Mouse (Mus musculus): ENCODE measurements around the gene Hist1h1t. TPM values are rescaled to one million over a fixed set of nuclear protein-coding genes. Genes with fewer than 3 reads are reported as not detected.
"Not testable (repeated sequence)": the region's sequence is repeated elsewhere in the genome, so short reads cannot be mapped to it uniquely, and the experiment has no call there.

The Hist1h1t gene
- total RNA-seq (2015): 0.94 TPM in 1 of 2 replicates, not detected in the other
- 2.7 and 5.3 TPM in 2 replicates for total RNA-seq (2017)

DNA sequence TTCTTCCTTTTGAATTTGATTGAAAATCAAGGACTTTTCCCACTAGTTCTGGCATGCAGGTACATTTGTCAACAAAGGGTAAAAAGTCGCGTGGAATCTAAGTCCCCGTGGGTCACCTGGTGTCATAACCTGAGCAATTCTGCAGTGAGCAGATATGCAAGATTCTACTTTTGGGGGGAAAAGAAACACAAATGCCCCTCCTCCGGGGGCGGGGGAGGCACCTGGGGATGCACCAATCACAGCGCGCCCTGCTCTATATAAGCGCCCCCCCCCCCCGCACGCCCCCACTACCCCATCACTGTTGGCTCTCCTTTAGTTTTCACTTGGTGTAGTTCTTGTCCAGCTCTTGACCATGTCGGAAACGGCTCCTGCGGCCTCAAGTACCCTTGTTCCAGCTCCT, at the start of gene Hist1h1t:
TSS of gene Hist1h1t (plus strand) at position 301 of the 400 bp plus-strand sequence.
- no peak for ATAC-seq (ENCODE audit: poor library complexity, severe bottlenecking)

GRCm38 (mm10) chr13:23659636-23660366, 35.8 kb upstream of the Hist1h1t start:
- ATAC-seq (ENCODE audit: poor library complexity, severe bottlenecking): no peak

DNA sequence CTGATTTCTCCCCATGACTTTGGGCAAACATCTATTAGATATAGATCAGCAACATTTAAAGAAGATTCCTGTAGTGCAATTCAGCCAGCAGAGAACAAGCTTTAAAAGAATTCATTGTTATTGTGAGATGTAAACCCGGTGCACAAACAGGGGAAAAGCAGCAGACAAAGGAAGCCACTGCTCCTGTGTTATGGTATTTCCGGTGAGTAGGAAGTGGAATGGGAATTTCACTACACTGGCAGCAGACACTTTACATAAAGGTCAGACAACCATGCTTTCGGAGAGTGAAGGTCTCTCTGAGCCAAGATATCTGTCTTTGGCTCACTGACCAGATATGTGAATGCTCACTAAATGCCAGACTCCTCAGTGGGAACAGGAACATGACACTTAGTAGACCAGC, 33.1 kb upstream of the Hist1h1t start:
- no peak for ATAC-seq (ENCODE audit: poor library complexity, severe bottlenecking)

GRCm38 (mm10) chr13:23681990-23682582, 13.5 kb upstream of the Hist1h1t start:
- ATAC-seq (ENCODE audit: poor library complexity, severe bottlenecking): no peak

DNA sequence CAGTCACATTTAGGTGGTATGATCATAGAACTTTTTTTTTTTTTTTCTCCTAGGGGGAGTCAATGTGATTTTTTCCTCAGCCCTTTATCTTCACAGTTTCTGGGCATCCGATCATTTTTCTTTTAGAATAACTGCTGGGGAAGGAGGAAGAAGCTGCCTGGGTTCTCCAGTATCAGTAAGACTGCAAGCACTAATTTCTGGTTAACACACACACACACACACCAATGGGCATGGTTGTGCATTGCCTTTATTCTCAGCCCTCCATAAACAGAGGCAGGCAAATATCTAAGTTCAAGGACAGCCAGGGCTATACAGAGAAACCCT, 13.0 kb upstream of the Hist1h1t start:
- no peak for ATAC-seq (ENCODE audit: poor library complexity, severe bottlenecking)

GRCm38 (mm10) chr13:23682947-23683754, 12.5 kb upstream of the Hist1h1t start:
- not testable (repeated sequence) for ATAC-seq (ENCODE audit: poor library complexity, severe bottlenecking)

- ATAC-seq (ENCODE audit: poor library complexity, severe bottlenecking): peak; percentile 90
These were observed 11.8 kb upstream of the Hist1h1t start, which contains the start of the genes Hist1h2ac and Hist1h2bc for GRCm38 (mm10) chr13:23683755-23684281. Gene Hist1h2ac, minus strand, starts transcription at chr13:23683948. Gene Hist1h2bc, plus strand, starts transcription at chr13:23684199.

DNA sequence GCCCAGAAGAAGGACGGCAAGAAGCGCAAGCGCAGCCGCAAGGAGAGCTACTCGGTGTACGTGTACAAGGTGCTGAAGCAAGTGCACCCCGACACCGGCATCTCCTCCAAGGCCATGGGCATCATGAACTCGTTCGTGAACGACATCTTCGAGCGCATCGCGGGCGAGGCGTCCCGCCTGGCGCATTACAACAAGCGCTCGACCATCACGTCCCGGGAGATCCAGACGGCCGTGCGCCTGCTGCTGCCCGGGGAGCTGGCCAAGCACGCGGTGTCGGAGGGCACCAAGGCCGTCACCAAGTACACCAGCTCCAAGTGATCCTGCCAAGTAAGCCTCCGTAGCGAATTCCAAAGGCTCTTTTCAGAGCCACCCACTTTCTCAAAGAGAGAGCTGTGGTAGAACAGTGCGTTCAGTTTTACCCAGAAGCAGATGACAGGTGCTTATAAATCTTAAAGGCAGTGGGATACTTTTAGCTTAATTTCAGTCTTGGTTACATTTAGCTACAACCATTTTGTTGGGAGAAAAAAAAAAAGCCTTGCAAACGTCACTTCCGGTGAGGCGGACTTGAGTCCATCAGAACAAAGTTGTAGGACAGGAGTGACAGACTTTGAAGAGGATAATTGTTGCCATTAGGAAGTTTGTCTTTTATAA, 11.2 kb upstream of the Hist1h1t start:
- ATAC-seq (ENCODE audit: poor library complexity, severe bottlenecking): peak; percentile 43

GRCm38 (mm10) chr13:23685121-23685861, 10.3 kb upstream of the Hist1h1t start:
- no peak for ATAC-seq (ENCODE audit: poor library complexity, severe bottlenecking)

- no peak for ATAC-seq (ENCODE audit: poor library complexity, severe bottlenecking)
These were observed 9.6 kb upstream of the Hist1h1t start for GRCm38 (mm10) chr13:23685966-23686365.

GRCm38 (mm10) chr13:23687181-23687580, 8.4 kb upstream of the Hist1h1t start:
- ATAC-seq (ENCODE audit: poor library complexity, severe bottlenecking): no peak

GRCm38 (mm10) chr13:23687907-23688306, 7.7 kb upstream of the Hist1h1t start:
- no peak for ATAC-seq (ENCODE audit: poor library complexity, severe bottlenecking)

GRCm38 (mm10) chr13:23688956-23689355, 6.7 kb upstream of the Hist1h1t start:
- ATAC-seq (ENCODE audit: poor library complexity, severe bottlenecking): 0 out of 2 replicates have a peak, but pooled peaks have one; percentile 28

DNA sequence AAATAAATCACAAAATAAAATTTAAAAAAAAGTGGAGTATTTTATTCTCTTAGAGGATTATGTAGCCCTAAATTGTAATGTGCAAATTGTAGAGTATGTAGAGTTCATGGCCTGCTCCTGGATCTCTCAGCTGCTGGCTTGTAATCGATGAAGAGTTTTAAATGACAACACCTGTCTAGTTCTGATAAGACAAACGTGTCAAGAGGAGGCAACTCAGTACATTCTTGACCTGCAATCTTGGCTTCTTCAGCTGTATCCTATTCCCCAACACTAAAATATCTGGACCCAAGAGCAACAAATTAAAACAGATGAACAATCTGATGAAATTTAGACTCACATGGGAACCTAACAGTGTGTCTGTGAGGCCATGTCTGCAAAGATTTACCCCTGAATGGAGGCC, 6.2 kb upstream of the Hist1h1t start:
- no peak for ATAC-seq (ENCODE audit: poor library complexity, severe bottlenecking)

- no peak for ATAC-seq (ENCODE audit: poor library complexity, severe bottlenecking)
These were observed 1.7 kb upstream of the Hist1h1t start for GRCm38 (mm10) chr13:23693856-23694440.

DNA sequence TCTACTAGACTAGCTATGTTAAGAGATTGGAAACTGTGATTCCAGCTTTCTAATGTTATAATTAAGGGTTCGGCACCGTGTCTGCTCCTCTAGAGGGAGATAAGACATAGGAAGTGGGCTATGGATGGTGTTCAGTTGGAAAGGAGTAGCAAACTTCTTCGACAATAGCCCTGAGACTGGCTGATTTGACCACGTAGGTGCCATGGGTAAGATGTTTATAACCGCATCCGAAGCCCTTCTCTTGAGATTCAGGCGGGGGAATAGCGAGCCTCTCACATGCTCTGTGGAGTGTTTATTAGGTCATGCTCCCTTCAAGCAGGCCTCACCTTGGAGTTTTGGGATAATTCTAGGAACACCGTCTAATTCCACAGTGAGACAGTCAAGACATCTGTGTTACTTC, 658 bp upstream of the Hist1h1t start:
- ATAC-seq (ENCODE audit: poor library complexity, severe bottlenecking): no peak

DNA sequence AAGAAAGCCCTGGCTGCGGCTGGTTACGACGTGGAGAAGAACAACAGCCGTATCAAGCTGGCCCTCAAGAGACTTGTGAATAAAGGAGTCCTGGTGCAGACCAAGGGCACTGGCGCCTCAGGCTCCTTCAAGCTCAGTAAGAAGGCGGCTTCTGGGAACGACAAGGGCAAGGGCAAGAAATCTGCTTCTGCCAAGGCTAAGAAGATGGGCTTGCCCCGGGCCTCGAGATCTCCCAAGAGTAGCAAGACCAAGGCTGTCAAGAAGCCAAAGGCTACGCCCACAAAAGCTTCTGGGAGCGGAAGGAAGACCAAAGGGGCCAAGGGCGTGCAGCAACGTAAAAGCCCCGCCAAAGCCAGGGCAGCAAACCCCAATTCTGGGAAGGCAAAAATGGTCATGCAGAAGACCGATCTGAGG, 454 bp downstream of the Hist1h1t start:
- no peak for ATAC-seq (ENCODE audit: poor library complexity, severe bottlenecking)

- ATAC-seq (ENCODE audit: poor library complexity, severe bottlenecking): peak; percentile 36
These were observed 2.1 kb downstream of the Hist1h1t start for GRCm38 (mm10) chr13:23697491-23698299.

- ATAC-seq (ENCODE audit: poor library complexity, severe bottlenecking): peak; percentile 88
These were observed 2.7 kb downstream of the Hist1h1t start, which contains the start of gene Hist1h4c for GRCm38 (mm10) chr13:23698300-23698693. Gene Hist1h4c, minus strand, starts transcription at chr13:23698454.
